Mouse (Mus musculus): ENCODE measurements around the gene Lpp. TPM values are rescaled to one million over a fixed set of nuclear protein-coding genes. Genes with fewer than 3 reads are reported as not detected.

Lpp gene
- polyA plus RNA-seq, 1 experiment from 2014 or later: 107 TPM

- H3K27ac ChIP-seq (ENCODE audit: low read length): no peak overlapping the region
- no peak for ATAC-seq (ENCODE audit: insufficient number of reproducible peaks, insufficient read depth, low FRiP score, low read depth)
- no peak overlapping the region for H3K9ac ChIP-seq (replicated peaks; ENCODE audit: low read depth, low read length)
- no peak overlapping the region for H3K4me3 ChIP-seq (ENCODE audit: low read depth, low read length)
- H3K36me3 ChIP-seq (ENCODE audit: control insufficient read depth, insufficient read depth, low read length): peaks cover 8% of the 10 kb centered on the region
- no peak overlapping the region for H3K4me2 ChIP-seq (replicated peaks; ENCODE audit: low read depth, low read length)
- 82% methylated on average over 4 of the region's 4 CpGs for WGBS
- no peaks in the 10 kb centered on the region for H3K27me3 ChIP-seq (ENCODE audit: control insufficient read depth, insufficient read depth, low read length)
- H3K4me1 ChIP-seq (ENCODE audit: control insufficient read depth, insufficient read depth, low read length): peaks cover 40% of the 10 kb centered on the region
- H3K9me3 ChIP-seq (ENCODE audit: control insufficient read depth, low read depth, low read length): no peaks in the 10 kb centered on the region
Measured at GRCm38 (mm10) chr16:24453536-24453935, 60.2 kb downstream of the Lpp start.

GRCm38 (mm10) chr16:24454493-24454892, 61.2 kb downstream of the Lpp start:
- Histone ChIP-seq H3K4me3 (ENCODE audit: low read depth, low read length) (no peak overlapping the region), H3K4me2 (replicated peaks; ENCODE audit: low read depth, low read length) (no peak overlapping the region), H3K27me3 (ENCODE audit: control insufficient read depth, insufficient read depth, low read length) (no peaks in the 10 kb centered on the region), H3K36me3 (ENCODE audit: control insufficient read depth, insufficient read depth, low read length) (peaks cover 9% of the 10 kb centered on the region), H3K9me3 (ENCODE audit: control insufficient read depth, low read depth, low read length) (no peaks in the 10 kb centered on the region), H3K9ac (replicated peaks; ENCODE audit: low read depth, low read length) (no peak overlapping the region), H3K27ac (ENCODE audit: low read length) (peak overlapping the region; percentile 45; the same call in 1 of the 2 replicates), H3K4me1 (ENCODE audit: control insufficient read depth, insufficient read depth, low read length) (peaks cover 37% of the 10 kb centered on the region)
- WGBS: 7% methylated on average over 4 of the region's 4 CpGs
- ATAC-seq (ENCODE audit: insufficient number of reproducible peaks, insufficient read depth, low FRiP score, low read depth): peak; percentile 63; the same call in 1 of the 2 replicates

- Histone ChIP-seq H3K4me3 (ENCODE audit: low read depth, low read length) (no peak overlapping the region), H3K9me3 (ENCODE audit: control insufficient read depth, low read depth, low read length) (no peaks in the 10 kb centered on the region), H3K36me3 (ENCODE audit: control insufficient read depth, insufficient read depth, low read length) (peaks cover 9% of the 10 kb centered on the region), H3K4me1 (ENCODE audit: control insufficient read depth, insufficient read depth, low read length) (peaks cover 33% of the 10 kb centered on the region), H3K27ac (ENCODE audit: low read length) (peak overlapping the region; percentile 45; the same call in 1 of the 2 replicates), H3K9ac (replicated peaks; ENCODE audit: low read depth, low read length) (no peak overlapping the region), H3K4me2 (replicated peaks; ENCODE audit: low read depth, low read length) (no peak overlapping the region), H3K27me3 (ENCODE audit: control insufficient read depth, insufficient read depth, low read length) (no peaks in the 10 kb centered on the region)
- WGBS: 36% methylated on average over 3 of the region's 3 CpGs
- no peak for ATAC-seq (ENCODE audit: insufficient number of reproducible peaks, insufficient read depth, low FRiP score, low read depth)
Measured at GRCm38 (mm10) chr16:24455361-24455855, 62.1 kb downstream of the Lpp start.

- no peak overlapping the region for H3K4me3 ChIP-seq (ENCODE audit: low read depth, low read length)
- 89% methylated on average over 2 of the region's 2 CpGs for WGBS
- H3K4me1 ChIP-seq (ENCODE audit: control insufficient read depth, insufficient read depth, low read length): peaks cover 13% of the 10 kb centered on the region
- no peaks in the 10 kb centered on the region for H3K9me3 ChIP-seq (ENCODE audit: control insufficient read depth, low read depth, low read length)
- H3K36me3 ChIP-seq (ENCODE audit: control insufficient read depth, insufficient read depth, low read length): no peaks in the 10 kb centered on the region
- H3K27ac ChIP-seq (ENCODE audit: low read length): no peak overlapping the region
- H3K9ac ChIP-seq (replicated peaks; ENCODE audit: low read depth, low read length): no peak overlapping the region
- ATAC-seq (ENCODE audit: insufficient number of reproducible peaks, insufficient read depth, low FRiP score, low read depth): no peak
- H3K27me3 ChIP-seq (ENCODE audit: control insufficient read depth, insufficient read depth, low read length): no peaks in the 10 kb centered on the region
- H3K4me2 ChIP-seq (replicated peaks; ENCODE audit: low read depth, low read length): no peak overlapping the region
Measured at GRCm38 (mm10) chr16:24463842-24464241, 70.5 kb downstream of the Lpp start.

GRCm38 (mm10) chr16:24464436-24464835, 71.1 kb downstream of the Lpp start:
- 68% methylated on average over 5 of the region's 5 CpGs for WGBS
- no peak overlapping the region for H3K27ac ChIP-seq (ENCODE audit: low read length)

GRCm38 (mm10) chr16:24465633-24466032, 72.3 kb downstream of the Lpp start:
- no peaks in the 10 kb centered on the region for H3K27me3 ChIP-seq (ENCODE audit: control insufficient read depth, insufficient read depth, low read length)
- no peak overlapping the region for H3K9ac ChIP-seq (replicated peaks; ENCODE audit: low read depth, low read length)
- ATAC-seq (ENCODE audit: insufficient number of reproducible peaks, insufficient read depth, low FRiP score, low read depth): no peak
- 0 out of 2 replicates have a peak, but pooled peaks cover 3% of the 10 kb centered on the region for H3K4me1 ChIP-seq (ENCODE audit: control insufficient read depth, insufficient read depth, low read length)
- H3K9me3 ChIP-seq (ENCODE audit: control insufficient read depth, low read depth, low read length): no peaks in the 10 kb centered on the region
- no peak overlapping the region for H3K4me3 ChIP-seq (ENCODE audit: low read depth, low read length)
- 78% methylated on average over 5 of the region's 5 CpGs for WGBS
- H3K4me2 ChIP-seq (replicated peaks; ENCODE audit: low read depth, low read length): no peak overlapping the region
- H3K36me3 ChIP-seq (ENCODE audit: control insufficient read depth, insufficient read depth, low read length): no peaks in the 10 kb centered on the region
- H3K27ac ChIP-seq (ENCODE audit: low read length): no peak overlapping the region

More at GRCm38 (mm10) chr16:24464436-24464835, 71.1 kb downstream of the Lpp start:
- no peak for ATAC-seq (ENCODE audit: insufficient number of reproducible peaks, insufficient read depth, low FRiP score, low read depth)
- Histone ChIP-seq H3K9me3 (ENCODE audit: control insufficient read depth, low read depth, low read length) (no peaks in the 10 kb centered on the region), H3K4me1 (ENCODE audit: control insufficient read depth, insufficient read depth, low read length) (peaks cover 11% of the 10 kb centered on the region), H3K9ac (replicated peaks; ENCODE audit: low read depth, low read length) (no peak overlapping the region), H3K36me3 (ENCODE audit: control insufficient read depth, insufficient read depth, low read length) (no peaks in the 10 kb centered on the region), H3K4me2 (replicated peaks; ENCODE audit: low read depth, low read length) (no peak overlapping the region), H3K4me3 (ENCODE audit: low read depth, low read length) (no peak overlapping the region), H3K27me3 (ENCODE audit: control insufficient read depth, insufficient read depth, low read length) (no peaks in the 10 kb centered on the region)

GRCm38 (mm10) chr16:24467544-24468290, 74.4 kb downstream of the Lpp start:
- no peak overlapping the region for H3K4me2 ChIP-seq (replicated peaks; ENCODE audit: low read depth, low read length)
- H3K9ac ChIP-seq (replicated peaks; ENCODE audit: low read depth, low read length): no peak overlapping the region
- no peaks in the 10 kb centered on the region for H3K9me3 ChIP-seq (ENCODE audit: control insufficient read depth, low read depth, low read length)
- no peak for ATAC-seq (ENCODE audit: insufficient number of reproducible peaks, insufficient read depth, low FRiP score, low read depth)
- no peak overlapping the region for H3K27ac ChIP-seq (ENCODE audit: low read length)
- H3K27me3 ChIP-seq (ENCODE audit: control insufficient read depth, insufficient read depth, low read length): no peaks in the 10 kb centered on the region
- no peak overlapping the region for H3K4me3 ChIP-seq (ENCODE audit: low read depth, low read length)
- 0 out of 2 replicates have a peak, but pooled peaks cover 5% of the 10 kb centered on the region for H3K4me1 ChIP-seq (ENCODE audit: control insufficient read depth, insufficient read depth, low read length)
- 80% methylated on average over 17 of the region's 17 CpGs for WGBS
- no peaks in the 10 kb centered on the region; the same call in 1 of the 2 replicates for H3K36me3 ChIP-seq (ENCODE audit: control insufficient read depth, insufficient read depth, low read length)

- Histone ChIP-seq H3K4me3 (ENCODE audit: low read depth, low read length) (no peak overlapping the region), H3K27me3 (ENCODE audit: control insufficient read depth, insufficient read depth, low read length) (no peaks in the 10 kb centered on the region), H3K4me1 (ENCODE audit: control insufficient read depth, insufficient read depth, low read length) (0 out of 2 replicates have a peak, but pooled peaks cover 8% of the 10 kb centered on the region), H3K9ac (replicated peaks; ENCODE audit: low read depth, low read length) (no peak overlapping the region), H3K4me2 (replicated peaks; ENCODE audit: low read depth, low read length) (no peak overlapping the region), H3K36me3 (ENCODE audit: control insufficient read depth, insufficient read depth, low read length) (no peaks in the 10 kb centered on the region; the same call in 1 of the 2 replicates), H3K9me3 (ENCODE audit: control insufficient read depth, low read depth, low read length) (no peaks in the 10 kb centered on the region), H3K27ac (ENCODE audit: low read length) (no peak overlapping the region)
- 35% methylated on average over 3 of the region's 3 CpGs for WGBS
- no peak for ATAC-seq (ENCODE audit: insufficient number of reproducible peaks, insufficient read depth, low FRiP score, low read depth)
Measured at GRCm38 (mm10) chr16:24469313-24469712, 76.0 kb downstream of the Lpp start.
